Mouse (Mus musculus): Measurements from ENCODE around the gene 1600015I10Rik. TPM values are rescaled to one million over a fixed set of nuclear protein-coding genes. Genes with fewer than 3 reads are reported as not detected.

1600015I10Rik gene
- total and polyA plus RNA-seq, 3 experiments, result not detected

DNA sequence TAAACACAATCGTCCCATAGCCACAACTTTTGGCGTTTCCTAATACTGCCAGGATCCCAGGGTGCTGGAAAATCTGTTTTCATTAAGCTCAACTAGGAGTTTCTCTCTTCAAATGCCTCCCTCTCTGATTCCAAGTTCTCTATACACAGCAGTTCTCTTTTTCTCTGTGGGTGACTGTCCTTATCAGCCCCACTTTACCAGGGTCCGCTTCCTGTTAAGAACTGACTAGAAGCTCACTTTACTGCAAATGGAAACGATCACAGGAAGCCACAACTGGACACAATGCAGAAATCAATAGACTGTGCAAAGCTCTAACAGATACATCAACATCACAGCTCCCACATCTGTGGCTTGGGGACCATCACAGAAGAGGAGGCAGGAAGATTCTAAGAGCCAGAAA, 35.5 kb upstream of the 1600015I10Rik start (continued):
- TF ChIP-seq GATA1 (IDR thresholded peaks at IDR 0.05; ENCODE audit: low read depth, low read length), result peak; percentile 87

DNA sequence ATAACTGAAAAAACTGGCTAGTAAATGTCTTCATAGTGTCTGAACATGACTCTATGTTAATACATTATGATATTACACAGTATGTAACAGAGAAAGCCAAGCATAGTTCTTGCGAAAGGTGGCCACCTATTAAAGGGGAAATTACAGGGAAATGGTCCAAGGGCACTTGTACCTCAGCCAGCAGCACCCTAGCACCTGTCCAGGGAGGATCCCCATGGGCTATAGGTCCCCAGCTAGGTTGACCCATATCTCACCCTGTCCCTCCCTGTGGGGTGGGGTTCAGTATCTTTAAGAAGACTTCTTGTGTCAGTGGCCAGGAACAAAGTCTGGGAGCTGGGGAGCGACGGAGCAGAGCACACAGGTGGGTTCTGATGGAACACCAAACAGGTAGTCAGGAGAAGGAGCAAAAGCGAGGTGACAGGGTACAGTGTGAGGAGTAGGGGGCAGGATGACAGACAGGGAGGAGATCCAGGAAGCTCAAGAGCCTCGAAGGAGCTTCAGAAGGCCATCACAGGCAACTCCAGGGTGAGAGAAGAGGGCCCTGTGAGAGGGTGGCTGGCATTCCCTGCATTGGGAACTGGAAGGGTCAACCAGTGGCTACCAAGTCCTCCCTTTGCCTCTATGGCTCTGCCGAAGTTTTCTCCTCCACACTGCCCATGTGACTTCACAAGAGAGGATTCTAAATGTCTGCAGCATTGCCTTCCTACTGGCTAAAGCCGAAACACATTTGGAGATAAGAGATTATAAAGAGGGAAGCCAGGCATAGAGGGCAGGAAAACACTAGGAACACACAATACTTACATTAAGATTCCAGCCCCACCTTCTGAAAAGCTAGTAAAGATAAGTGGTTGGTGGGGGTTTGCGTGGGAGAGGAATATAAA, 34.5 kb upstream of the 1600015I10Rik start:
- no peak overlapping the region for H3K9ac ChIP-seq (ENCODE audit: control insufficient read depth, low read depth, low read length, poor library complexity, severe bottlenecking)
- H3K79me2 ChIP-seq (ENCODE audit: control insufficient read depth, insufficient read depth, low read length, poor library complexity), result no peaks in the 10 kb centered on the region
- H3K27me3 ChIP-seq (ENCODE audit: control insufficient read depth in 1 of 2, insufficient read depth in 2 of 2, low read length in 2 of 2), result no peaks in the 10 kb centered on the region
- H3K36me3 ChIP-seq (ENCODE audit: control insufficient read depth in 1 of 2, insufficient read depth in 2 of 2, low read length in 2 of 2), result peaks cover 0 to 9% of the 10 kb centered on the region in 2 experiments; a peak in 2 of 4 replicates
- H3K4me3 ChIP-seq (ENCODE audit: control insufficient read depth in 1 of 2, insufficient read depth in 1 of 2, low read depth in 2 of 2, low read length in 2 of 2), result no peak overlapping the region
- no peak for TF ChIP-seq ZKSCAN1 (IDR thresholded peaks at IDR 0.05; ENCODE audit: low read depth, low read length)
- TF ChIP-seq SMC3 (IDR thresholded peaks at IDR 0.05; ENCODE audit: low read depth, low read length), result no peak
- no peak for TF ChIP-seq ZMIZ1 (IDR thresholded peaks at IDR 0.05; ENCODE audit: low read depth, low read length)
- no peak for TF ChIP-seq ELF1 (IDR thresholded peaks at IDR 0.05; ENCODE audit: low read depth, low read length)
- no peak for TF ChIP-seq POLR2AphosphoS5 (IDR thresholded peaks at IDR 0.05; ENCODE audit: borderline replicate concordance, low read depth, low read length)
- TF ChIP-seq RAD21 (IDR thresholded peaks at IDR 0.05; ENCODE audit: low read depth, low read length), result no peak
- no peak for TF ChIP-seq CHD1 (IDR thresholded peaks at IDR 0.05; ENCODE audit: low read depth, low read length)
- no peak for TF ChIP-seq ZNF384 (IDR thresholded peaks at IDR 0.05; ENCODE audit: low read depth, low read length)
- TF ChIP-seq NRF1 (IDR thresholded peaks at IDR 0.05; ENCODE audit: insufficient read depth, low read depth, low read length, poor library complexity, severe bottlenecking), result no peak
- no peak for TF ChIP-seq TBP (IDR thresholded peaks at IDR 0.05; ENCODE audit: low read depth, low read length)
- DNase-seq (ENCODE audit: low read depth, low spot score), result no peak
- peaks cover 0 to 15% of the 10 kb centered on the region in 2 experiments; a peak in 3 of 4 replicates for H3K4me1 ChIP-seq (ENCODE audit: control insufficient read depth in 1 of 2, insufficient read depth in 2 of 2, low read length in 2 of 2)
- no peak overlapping the region for H3K27ac ChIP-seq (ENCODE audit: control insufficient read depth, low read depth, low read length)
- no peaks in the 10 kb centered on the region for H3K9me3 ChIP-seq (replicated peaks; ENCODE audit: insufficient read depth, low read length)

DNA sequence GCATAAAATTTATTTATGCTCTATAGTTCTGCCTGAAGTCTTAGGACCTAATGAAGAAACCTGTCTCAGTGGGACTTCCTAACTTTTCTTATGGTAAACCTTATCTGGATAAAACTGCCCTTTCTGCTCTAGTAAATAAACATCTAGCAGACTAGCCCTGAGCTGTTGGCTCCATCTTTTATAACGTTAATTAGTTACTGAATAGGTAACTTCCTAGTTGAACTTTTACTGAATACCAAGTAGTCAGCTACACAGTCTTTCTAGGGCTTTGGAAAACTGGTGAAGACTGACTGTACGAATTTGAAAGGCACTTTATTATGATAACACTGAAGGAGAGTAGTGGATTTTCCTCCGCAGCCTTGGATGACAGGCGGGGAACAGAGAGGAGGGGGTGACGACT, 33.8 kb upstream of the 1600015I10Rik start:
- H3K9me3 ChIP-seq (replicated peaks; ENCODE audit: insufficient read depth, low read length), result no peaks in the 10 kb centered on the region

More for the DNA sequence above, 33.8 kb upstream of the 1600015I10Rik start:
- Histone ChIP-seq H3K9ac (ENCODE audit: control insufficient read depth, low read depth, low read length, poor library complexity, severe bottlenecking) (no peak overlapping the region), H3K4me3 (ENCODE audit: control insufficient read depth in 1 of 2, insufficient read depth in 1 of 2, low read depth in 2 of 2, low read length in 2 of 2) (no peak overlapping the region), H3K27me3 (ENCODE audit: control insufficient read depth in 1 of 2, insufficient read depth in 2 of 2, low read length in 2 of 2) (no peaks in the 10 kb centered on the region), H3K4me1 (ENCODE audit: control insufficient read depth in 1 of 2, insufficient read depth in 2 of 2, low read length in 2 of 2) (peaks cover 0 to 13% of the 10 kb centered on the region in 2 experiments; a peak in 3 of 4 replicates), H3K36me3 (ENCODE audit: control insufficient read depth in 1 of 2, insufficient read depth in 2 of 2, low read length in 2 of 2) (peaks cover 0 to 9% of the 10 kb centered on the region in 2 experiments; a peak in 2 of 4 replicates), H3K27ac (ENCODE audit: control insufficient read depth, low read depth, low read length) (no peak overlapping the region), H3K79me2 (ENCODE audit: control insufficient read depth, insufficient read depth, low read length, poor library complexity) (no peaks in the 10 kb centered on the region)
- TF ChIP-seq NELFE (IDR thresholded peaks at IDR 0.05; ENCODE audit: low read depth, low read length) (no peak), POLR2A (IDR thresholded peaks at IDR 0.05; ENCODE audit: control insufficient read depth in 1 of 2, insufficient read depth in 1 of 2, low read depth in 1 of 2, low read length in 2 of 2, poor library complexity in 1 of 2) (no peak), HCFC1 (IDR thresholded peaks at IDR 0.05; ENCODE audit: low read depth, low read length) (no peak), ETS1 (IDR thresholded peaks at IDR 0.05; ENCODE audit: low read depth, low read length) (no peak), ZKSCAN1 (IDR thresholded peaks at IDR 0.05; ENCODE audit: low read depth, low read length) (no peak), POLR2AphosphoS2 (IDR thresholded peaks at IDR 0.05; ENCODE audit: low read length) (no peak), GABPA (IDR thresholded peaks at IDR 0.05; ENCODE audit: low read depth, low read length) (no peak), JUND (IDR thresholded peaks at IDR 0.05; ENCODE audit: low read depth, low read length) (no peak), UBTF (IDR thresholded peaks at IDR 0.05; ENCODE audit: borderline replicate concordance, insufficient read depth, low read depth, low read length) (no peak), MYB (IDR thresholded peaks at IDR 0.05; ENCODE audit: low read depth, low read length) (no peak), TCF12 (IDR thresholded peaks at IDR 0.05; ENCODE audit: low read depth, low read length) (no peak), KAT2A (conservative IDR thresholded peaks at IDR 0.05; ENCODE audit: low read depth, low read length) (no peak)
- no peak for DNase-seq (ENCODE audit: low read depth, low spot score)
